Mouse (Mus musculus) limb, embryonic 15.5 days (tissue): ENCODE data around the gene Naa38. TPM values are rescaled to one million over a fixed set of nuclear protein-coding genes. Genes with fewer than 3 reads are reported as not detected.
A peak's percentile ranks its signal among the peaks of the same experiment; 100 is the strongest.

ENCODE experiments used
- ATAC-seq: fragments of 200-750 bp; cut with Nextera tagmentation; 2 replicates; pipeline ENCODE4 v1.8.0; 2017; ENCODE audit warnings: low read depth, moderate TSS enrichment; ENCODE audit not compliant: insufficient number of reproducible peaks, low FRiP score, low TSS enrichment
- H3K27ac ChIP-seq: fragments of 300-500 bp; sonication (generic); 2 replicates; pipeline ENCODE4 v1.5.1; 2015; ENCODE audit warnings: moderate library complexity, mild to moderate bottlenecking, inconsistent platforms
- H3K27me3 ChIP-seq: fragments of 300-500 bp; sonication (generic); 2 replicates; pipeline ENCODE4 v1.6.1; 2015; ENCODE audit warnings: inconsistent platforms
- H3K36me3 ChIP-seq: fragments of 300-500 bp; sonication (generic); 2 replicates; pipeline ENCODE4 v1.6.1; 2015; ENCODE audit warnings: inconsistent platforms
- H3K4me1 ChIP-seq: fragments of 300-500 bp; sonication (generic); 2 replicates; pipeline ENCODE4 v1.6.1; 2015; ENCODE audit warnings: inconsistent platforms
- H3K4me2 ChIP-seq: fragments of 300-500 bp; sonication (generic); 2 replicates; pipeline ENCODE4 v1.6.1; 2015; ENCODE audit warnings: mild to moderate bottlenecking, inconsistent platforms
- H3K4me3 ChIP-seq: fragments of 300-500 bp; sonication (generic); 2 replicates; pipeline ENCODE4 v1.5.1; 2015; ENCODE audit warnings: mild to moderate bottlenecking, inconsistent platforms
- H3K9ac ChIP-seq: fragments of 300-500 bp; sonication (generic); 2 replicates; pipeline ENCODE4 v1.6.1; 2015; ENCODE audit warnings: inconsistent platforms
- H3K9me3 ChIP-seq: fragments of 300-500 bp; sonication (generic); 2 replicates; pipeline ENCODE4 v1.6.1; 2016; ENCODE audit warnings: inconsistent platforms
- WGBS: fragments of 180-500 bp; shearing (Covaris S2); methylation state at CpG from one replicate; pipeline ENCODE4 v1.1.7; 2015; 5-methylcytosine and 5-hydroxymethylcytosine counted together
- polyA plus RNA-seq: library from polyadenylated mRNA; unstranded; fragments of >200 nt; fragmentation: Nextera tagmentation; extraction: Ambion mirVana; gene quantifications from 2 replicates; pipeline ENCODE4 v1.2.1, GENCODE M21; 2015

The Naa38 gene
- polyA plus RNA-seq, 1 experiment from 2014 or later = 143 TPM

DNA sequence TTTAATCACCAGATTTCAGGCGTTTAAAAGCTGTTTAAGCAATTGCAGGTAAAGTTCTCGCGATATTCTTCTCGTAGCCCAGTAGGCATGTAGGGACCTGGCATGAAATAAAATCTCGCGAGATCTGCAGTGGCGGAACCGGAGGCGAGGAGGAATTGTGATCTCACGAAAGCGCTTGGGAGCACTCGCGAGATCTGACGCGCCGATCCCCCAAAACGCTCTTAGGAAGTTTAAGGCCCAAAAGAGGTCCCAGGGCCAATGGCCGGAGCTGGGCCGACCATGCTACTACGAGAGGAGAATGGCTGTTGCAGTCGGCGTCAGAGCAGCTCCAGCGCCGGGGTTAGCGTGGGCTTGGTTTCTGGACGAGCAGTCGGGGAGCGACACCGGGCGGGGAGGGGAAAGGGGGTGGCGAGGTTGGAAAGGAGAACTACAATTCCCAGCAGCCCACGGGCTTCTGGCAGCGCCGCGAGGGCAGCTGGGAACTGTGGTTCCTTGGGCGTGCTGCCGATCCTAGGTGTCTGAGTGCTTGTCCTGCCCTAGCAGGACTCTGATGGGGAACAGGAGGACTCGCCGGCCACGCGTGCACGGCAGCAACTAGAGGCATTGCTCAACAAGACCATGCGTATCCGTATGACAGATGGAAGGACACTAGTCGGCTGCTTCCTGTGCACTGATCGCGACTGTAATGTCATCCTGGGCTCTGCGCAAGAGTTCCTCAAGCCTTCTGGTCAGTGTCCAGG lies 517 bp downstream of the Naa38 start:
- Histone ChIP-seq H3K4me2 (peak overlapping the region; percentile 62), H3K36me3 (peaks cover 17% of the 10 kb centered on the region), H3K9ac (peak overlapping the region; percentile 93), H3K4me1 (peaks cover 49% of the 10 kb centered on the region), H3K27ac (peak overlapping the region; percentile 99), H3K9me3 (no peaks in the 10 kb centered on the region), H3K27me3 (peaks cover 7% of the 10 kb centered on the region; the same call in 1 of the 2 replicates), H3K4me3 (peak overlapping the region; percentile 70)
- under 1% methylated on average over 48 of the region's 48 CpGs for WGBS
- ATAC-seq = peak; percentile 89

DNA sequence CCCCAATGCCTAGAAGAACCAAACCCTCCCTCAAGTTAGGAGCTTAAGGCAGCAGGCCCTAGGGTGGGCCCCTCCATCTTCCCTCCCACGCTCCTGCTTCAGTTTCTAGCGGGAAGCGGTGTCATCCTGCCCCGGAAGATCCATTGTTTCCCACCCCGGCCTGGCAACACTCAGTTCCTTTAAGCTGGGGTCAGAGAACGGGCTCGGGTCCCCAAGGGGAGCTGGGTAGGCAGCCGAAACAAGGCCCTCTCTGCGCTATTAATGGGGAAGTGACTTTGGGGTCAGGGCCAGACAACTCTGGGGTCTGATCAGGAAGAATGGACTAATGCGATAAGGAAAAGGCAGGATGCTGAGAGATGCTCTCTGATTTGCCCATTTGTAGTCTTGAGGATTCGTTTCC lies 1.5 kb downstream of the Naa38 start:
- peaks cover 55% of the 10 kb centered on the region for H3K4me1 ChIP-seq
- H3K36me3 ChIP-seq = peaks cover 27% of the 10 kb centered on the region
- H3K27ac ChIP-seq = peak overlapping the region; percentile 99; the same call in 1 of the 2 replicates
- H3K4me2 ChIP-seq = peak overlapping the region; percentile 62
- no peak overlapping the region for H3K9ac ChIP-seq
- no peaks in the 10 kb centered on the region for H3K9me3 ChIP-seq
- WGBS = 41% methylated on average over 11 of the region's 11 CpGs
- peak overlapping the region; percentile 70 for H3K4me3 ChIP-seq
- peaks cover 9% of the 10 kb centered on the region; the same call in 1 of the 2 replicates for H3K27me3 ChIP-seq
- ATAC-seq = no peak

DNA sequence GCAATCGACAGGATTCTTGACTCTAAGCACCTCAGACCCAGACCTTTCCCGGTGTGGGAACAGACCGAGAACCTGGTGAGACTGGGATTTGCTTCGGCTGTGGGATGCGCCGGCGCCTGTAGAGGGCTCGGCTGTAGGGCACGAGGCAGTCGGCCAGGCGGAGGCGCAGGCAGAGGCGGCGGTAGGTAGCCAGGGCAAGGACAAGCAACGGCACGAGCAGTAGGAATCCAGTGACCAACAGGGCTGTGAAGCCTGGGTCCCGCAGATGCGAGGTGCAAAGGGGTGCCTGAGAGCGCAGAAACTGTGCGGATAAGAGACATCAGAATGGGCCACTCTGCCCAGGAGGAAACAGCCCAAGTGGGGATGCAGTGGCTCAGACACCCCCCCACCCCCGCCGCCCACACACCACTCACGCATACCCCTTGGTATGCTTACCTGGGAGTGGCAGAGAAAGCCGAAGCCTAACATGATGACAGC lies 2.3 kb downstream of the Naa38 start:
- no peak for ATAC-seq
- Histone ChIP-seq H3K9me3 (no peaks in the 10 kb centered on the region), H3K4me2 (peak overlapping the region; percentile 25; the same call in 1 of the 2 replicates), H3K27ac (peak overlapping the region; percentile 99), H3K27me3 (peaks cover 9% of the 10 kb centered on the region; the same call in 1 of the 2 replicates), H3K9ac (0 out of 2 replicates have a peak overlapping the region, but pooled peaks have one; percentile 29), H3K4me1 (peaks cover 55% of the 10 kb centered on the region), H3K36me3 (peaks cover 32% of the 10 kb centered on the region), H3K4me3 (peak overlapping the region; percentile 70)
- WGBS = 17% methylated on average over 24 of the region's 24 CpGs

DNA sequence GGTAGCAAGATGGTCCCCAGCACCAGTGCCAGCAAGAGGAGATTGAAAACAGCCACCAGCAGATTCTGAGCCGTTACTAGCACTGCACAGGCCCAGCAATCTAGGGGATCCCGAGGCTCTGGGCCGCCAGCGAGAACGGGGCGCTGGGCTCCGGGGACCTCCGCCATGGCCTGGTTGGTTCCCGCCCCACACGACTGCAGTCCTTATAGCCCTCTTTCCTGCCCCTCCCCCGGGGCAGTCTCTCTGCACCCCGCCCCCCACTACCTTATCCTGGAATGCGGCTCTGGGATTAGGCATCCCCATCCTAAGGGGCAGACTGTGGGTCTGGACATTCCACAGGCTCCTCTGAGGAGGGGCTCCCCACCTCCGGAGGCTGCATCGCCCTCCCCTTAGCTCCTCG lies 2.8 kb downstream of the Naa38 start, which contains the start of gene Tmem88:
Gene Tmem88 (minus strand): TSS at position 176 of the 400 bp plus-strand sequence.
- 14% methylated on average over 16 of the region's 16 CpGs for WGBS
- Histone ChIP-seq H3K27me3 (peaks cover 9% of the 10 kb centered on the region; the same call in 1 of the 2 replicates), H3K27ac (peak within 1 kb of the TSS; percentile 99), H3K9ac (0 out of 2 replicates have a peak within 1 kb of the TSS, but pooled peaks have one; percentile 29), H3K36me3 (peaks cover 36% of the 10 kb centered on the region), H3K9me3 (no peaks in the 10 kb centered on the region), H3K4me2 (peak within 1 kb of the TSS; percentile 25), H3K4me3 (peak within 1 kb of the TSS; percentile 70), H3K4me1 (peaks cover 55% of the 10 kb centered on the region)
- no peak for ATAC-seq

DNA sequence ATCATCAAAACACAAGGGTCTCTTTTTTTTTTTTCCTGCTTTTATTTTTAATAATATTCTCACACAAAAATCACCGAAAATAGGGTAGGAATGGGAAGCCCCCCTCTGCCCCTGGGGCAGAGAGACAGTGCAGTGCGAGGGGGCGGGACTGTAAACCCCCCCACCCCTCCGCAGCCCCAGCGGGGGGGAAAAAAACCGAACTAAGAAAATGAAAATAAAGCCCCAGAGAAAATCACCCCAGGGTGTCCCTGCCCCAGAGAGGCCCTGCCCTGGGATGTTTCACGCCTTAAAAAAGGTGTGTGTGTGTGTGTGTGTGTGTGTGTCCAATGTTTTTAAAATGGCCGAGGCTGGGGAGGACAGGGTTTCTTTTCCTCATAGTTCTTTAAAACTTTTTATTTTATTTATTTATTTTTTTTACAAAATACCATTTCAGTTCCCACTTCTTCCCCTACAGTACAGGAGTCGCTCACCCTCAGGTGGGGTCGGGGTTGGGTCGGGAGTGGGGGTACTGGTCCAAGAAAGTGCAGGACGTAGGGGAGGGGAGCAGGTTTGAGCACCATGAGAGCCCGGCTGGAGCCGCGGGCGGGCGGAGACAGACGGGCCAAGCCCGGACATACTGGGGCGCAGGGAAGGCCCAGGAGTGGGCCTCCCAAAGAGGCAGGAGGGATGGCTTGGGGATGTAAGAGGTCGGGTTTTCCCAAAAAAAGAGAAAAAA lies 3.4 kb downstream of the Naa38 start:
- ATAC-seq = no peak
- Histone ChIP-seq H3K27ac (no peak overlapping the region), H3K36me3 (peaks cover 42% of the 10 kb centered on the region), H3K9ac (no peak overlapping the region), H3K4me3 (peak overlapping the region; percentile 70; the same call in 1 of the 2 replicates), H3K4me2 (peak overlapping the region; percentile 25; the same call in 1 of the 2 replicates), H3K4me1 (peaks cover 55% of the 10 kb centered on the region), H3K27me3 (peaks cover 9% of the 10 kb centered on the region; the same call in 1 of the 2 replicates), H3K9me3 (no peaks in the 10 kb centered on the region)
- 29% methylated on average over 21 of the region's 21 CpGs for WGBS

DNA sequence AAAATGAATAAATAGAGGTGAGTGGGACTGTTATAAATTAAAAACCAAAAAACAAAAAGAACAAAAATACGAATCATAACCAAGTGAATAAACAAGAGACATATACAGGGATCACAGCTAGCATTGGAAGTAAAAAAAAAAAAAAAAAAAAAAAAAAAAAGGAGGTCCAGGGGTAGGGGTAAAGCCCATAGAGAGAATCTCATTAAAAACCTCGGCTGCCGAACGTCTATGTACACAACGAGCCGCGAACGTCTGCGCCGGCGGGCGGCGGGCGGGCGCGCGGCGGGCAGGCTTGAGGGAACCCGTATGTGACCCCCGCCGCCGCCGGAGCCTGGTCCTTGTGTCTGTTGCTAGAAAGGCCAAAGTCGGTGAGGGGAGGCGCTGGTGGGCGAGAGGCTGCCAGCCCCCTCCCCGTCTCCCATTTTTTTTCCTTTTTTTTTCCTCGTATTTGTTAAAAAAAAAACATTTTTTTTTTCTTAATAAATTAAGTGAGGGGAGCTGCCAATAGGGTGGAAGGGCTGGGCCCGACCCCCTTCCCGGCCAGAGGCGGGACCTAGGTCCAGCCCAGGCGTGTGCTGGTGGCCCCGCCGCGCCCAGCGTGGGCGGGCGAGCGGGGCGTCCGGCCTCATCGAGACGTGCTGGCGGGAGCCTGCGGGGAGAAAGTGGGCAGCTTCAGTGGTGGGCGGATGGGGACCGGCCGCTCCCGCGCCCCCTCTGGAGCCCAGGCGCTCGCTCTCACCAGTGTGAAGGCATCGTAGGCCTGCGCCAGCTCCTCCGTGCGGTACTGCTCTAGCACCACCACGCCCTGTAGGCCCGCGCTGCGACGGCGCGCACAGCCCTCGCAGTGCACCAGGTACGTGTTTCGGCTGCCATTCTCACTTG lies 4.2 kb downstream of the Naa38 start:
- H3K4me3 ChIP-seq = peak overlapping the region; percentile 15; the same call in 1 of the 2 replicates
- peaks cover 51% of the 10 kb centered on the region for H3K4me1 ChIP-seq
- WGBS = 30% methylated on average over 65 of the region's 66 CpGs
- peaks cover 50% of the 10 kb centered on the region for H3K36me3 ChIP-seq
- H3K27me3 ChIP-seq = peaks cover 9% of the 10 kb centered on the region; the same call in 1 of the 2 replicates
- no peaks in the 10 kb centered on the region for H3K9me3 ChIP-seq
- H3K27ac ChIP-seq = peak overlapping the region; percentile 27; the same call in 1 of the 2 replicates
- no peak overlapping the region for H3K9ac ChIP-seq
- no peak for ATAC-seq
- H3K4me2 ChIP-seq = 0 out of 2 replicates have a peak overlapping the region, but pooled peaks have one; percentile 20

DNA sequence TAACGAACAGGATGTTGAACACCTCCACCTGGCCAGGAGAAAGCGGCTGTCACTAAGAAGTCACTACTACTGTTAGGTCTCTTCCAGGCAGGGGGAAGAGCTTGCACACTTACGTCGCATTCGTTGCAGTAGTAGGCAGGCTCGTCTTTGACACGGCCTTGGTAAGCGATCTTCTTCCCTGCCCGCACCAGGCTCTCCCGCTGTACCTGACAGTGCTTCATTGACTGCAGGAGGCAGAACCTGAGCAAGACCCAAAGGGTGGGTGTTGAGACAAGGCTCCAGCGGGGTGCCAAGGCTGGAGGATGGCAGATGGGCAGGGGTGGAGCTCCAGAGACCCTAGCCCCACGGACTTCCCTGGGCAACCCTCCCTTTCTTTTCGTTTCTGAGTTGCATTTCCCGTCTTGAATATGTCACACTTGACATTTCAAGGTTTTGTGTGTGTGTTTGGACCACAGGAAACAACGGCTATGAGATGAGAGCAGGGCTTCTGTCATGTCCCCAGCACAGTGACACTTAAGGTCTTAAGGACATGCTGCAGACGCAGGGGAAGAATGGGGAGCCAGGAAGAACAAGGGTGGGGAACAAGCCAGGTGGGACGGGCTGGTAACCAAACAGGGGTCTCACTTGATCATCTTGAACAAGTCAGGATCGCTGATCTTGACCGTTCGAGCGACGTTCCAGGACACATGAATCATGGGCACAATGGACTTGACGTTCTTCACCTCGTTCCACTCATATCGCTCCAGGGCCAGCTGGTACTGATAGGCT lies 5.0 kb downstream of the Naa38 start:
- Histone ChIP-seq H3K27me3 (peaks cover 9% of the 10 kb centered on the region; the same call in 1 of the 2 replicates), H3K4me3 (no peak overlapping the region), H3K36me3 (peaks cover 58% of the 10 kb centered on the region), H3K9ac (no peak overlapping the region), H3K4me1 (peaks cover 48% of the 10 kb centered on the region), H3K4me2 (no peak overlapping the region), H3K9me3 (no peaks in the 10 kb centered on the region), H3K27ac (peak overlapping the region; percentile 27; the same call in 1 of the 2 replicates)
- WGBS = 77% methylated on average over 25 of the region's 25 CpGs
- ATAC-seq = no peak

DNA sequence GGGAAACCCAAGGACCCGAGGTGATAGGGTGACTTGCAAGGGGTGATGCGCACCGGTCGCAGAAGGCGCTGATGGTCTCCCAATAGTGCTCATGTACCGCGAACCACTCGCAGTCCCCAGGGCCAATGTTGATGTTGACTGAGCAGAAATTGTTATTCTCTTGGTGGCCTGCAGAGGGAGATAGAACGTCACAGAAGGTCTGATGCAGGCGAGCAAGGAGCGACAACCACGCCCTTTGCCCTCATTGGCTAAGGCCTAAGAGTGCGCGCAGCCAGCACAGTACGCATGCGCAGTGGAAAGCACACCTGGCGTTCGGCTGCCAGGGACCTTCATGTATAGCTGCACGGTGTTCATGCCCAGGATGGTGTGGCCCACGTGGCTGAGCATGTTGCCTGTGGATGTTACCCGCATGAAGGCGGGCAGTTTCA lies 5.9 kb downstream of the Naa38 start:
- Histone ChIP-seq H3K27me3 (peaks cover 9% of the 10 kb centered on the region; the same call in 1 of the 2 replicates), H3K36me3 (peaks cover 68% of the 10 kb centered on the region), H3K9me3 (no peaks in the 10 kb centered on the region), H3K27ac (no peak overlapping the region), H3K4me3 (no peak overlapping the region), H3K4me2 (no peak overlapping the region), H3K4me1 (peaks cover 45% of the 10 kb centered on the region), H3K9ac (no peak overlapping the region)
- 14% methylated on average over 22 of the region's 22 CpGs for WGBS
- peak; percentile 50 for ATAC-seq

DNA sequence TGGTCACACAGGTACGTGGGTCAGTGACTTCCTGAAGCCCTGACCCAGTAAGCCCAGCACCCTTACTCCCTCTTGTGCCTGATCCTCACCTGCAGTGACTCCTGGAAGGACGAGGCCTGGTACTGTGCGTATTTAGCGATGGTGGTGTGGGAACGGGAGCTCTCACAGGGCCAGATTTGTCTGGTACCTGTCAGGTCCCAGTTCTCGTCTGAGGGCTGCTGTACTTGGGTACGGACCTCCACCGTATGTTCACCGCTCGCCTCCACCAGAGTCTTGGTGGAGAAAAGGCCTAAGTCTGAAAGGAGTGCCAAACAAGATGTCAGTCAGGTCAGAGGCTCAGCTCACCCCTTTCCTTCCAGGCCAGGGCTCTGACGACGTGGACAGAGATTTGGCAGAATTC lies 6.7 kb downstream of the Naa38 start:
- no peak overlapping the region for H3K4me2 ChIP-seq
- no peak overlapping the region for H3K9ac ChIP-seq
- peaks cover 75% of the 10 kb centered on the region for H3K36me3 ChIP-seq
- ATAC-seq = no peak
- no peak overlapping the region for H3K4me3 ChIP-seq
- no peak overlapping the region for H3K27ac ChIP-seq
- peaks cover 9% of the 10 kb centered on the region; the same call in 1 of the 2 replicates for H3K27me3 ChIP-seq
- H3K4me1 ChIP-seq = peaks cover 37% of the 10 kb centered on the region
- no peaks in the 10 kb centered on the region for H3K9me3 ChIP-seq
- 85% methylated on average over 12 of the region's 12 CpGs for WGBS

DNA sequence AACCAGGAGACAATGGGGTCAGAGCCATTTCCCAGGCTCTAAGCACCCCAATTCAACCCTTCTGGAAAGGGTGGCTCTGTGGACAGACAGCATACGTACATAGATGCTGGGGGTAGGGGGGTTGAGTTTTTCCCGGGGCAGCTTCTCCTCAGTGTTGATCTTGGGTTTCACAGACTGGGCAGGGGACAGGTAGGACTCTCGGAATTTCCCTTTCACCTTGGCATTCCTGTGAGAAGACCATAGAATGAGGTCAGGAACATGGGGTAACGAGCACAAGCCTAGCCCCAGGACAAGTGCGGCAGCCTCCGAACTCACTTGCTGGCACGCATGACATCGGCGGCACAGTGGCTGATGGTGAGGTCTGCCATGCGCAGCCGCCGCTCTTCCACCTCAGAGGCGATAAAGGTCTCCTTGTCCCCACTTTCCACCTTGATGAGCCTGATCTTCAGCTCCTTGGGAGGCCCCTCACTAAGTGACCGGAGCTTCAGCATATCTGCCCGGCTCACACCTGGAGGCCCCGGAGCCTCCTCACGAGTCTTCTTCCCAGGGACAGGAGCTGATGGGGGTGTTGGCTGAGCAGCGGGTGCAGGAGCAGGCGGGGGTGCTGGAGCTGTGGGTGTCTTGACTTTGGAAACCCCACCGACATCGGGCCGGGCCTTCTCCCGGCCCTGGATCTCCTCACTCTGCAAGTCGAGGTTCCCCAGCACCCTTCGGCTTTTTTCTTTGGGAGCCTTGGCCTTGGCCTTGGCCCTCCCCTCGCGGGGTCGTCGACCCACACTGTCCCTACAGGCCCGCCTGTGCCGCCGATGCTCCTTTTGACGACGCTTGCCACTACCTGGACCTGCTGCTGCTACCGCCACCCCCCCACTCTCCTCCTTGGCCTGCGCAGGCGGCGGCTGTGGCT lies 8.7 kb downstream of the Naa38 start:
- Histone ChIP-seq H3K27ac (no peak overlapping the region), H3K4me3 (no peak overlapping the region), H3K4me2 (no peak overlapping the region), H3K4me1 (peaks cover 34% of the 10 kb centered on the region), H3K9me3 (no peaks in the 10 kb centered on the region), H3K36me3 (peaks cover 88% of the 10 kb centered on the region), H3K27me3 (peaks cover 9% of the 10 kb centered on the region; the same call in 1 of the 2 replicates), H3K9ac (no peak overlapping the region)
- 89% methylated on average over 36 of the region's 38 CpGs for WGBS
- no peak for ATAC-seq
